Mouse (Mus musculus): Measurements from ENCODE around the gene Got2. TPM values are rescaled to one million over a fixed set of nuclear protein-coding genes. Genes with fewer than 3 reads are reported as not detected.
"Not testable (repeated sequence)": the region's sequence is repeated elsewhere in the genome, so short reads cannot be mapped to it uniquely, and the experiment has no call there.

Got2 gene
- polyA plus RNA-seq, 1 experiment from 2014 or later = 63.9 TPM

DNA sequence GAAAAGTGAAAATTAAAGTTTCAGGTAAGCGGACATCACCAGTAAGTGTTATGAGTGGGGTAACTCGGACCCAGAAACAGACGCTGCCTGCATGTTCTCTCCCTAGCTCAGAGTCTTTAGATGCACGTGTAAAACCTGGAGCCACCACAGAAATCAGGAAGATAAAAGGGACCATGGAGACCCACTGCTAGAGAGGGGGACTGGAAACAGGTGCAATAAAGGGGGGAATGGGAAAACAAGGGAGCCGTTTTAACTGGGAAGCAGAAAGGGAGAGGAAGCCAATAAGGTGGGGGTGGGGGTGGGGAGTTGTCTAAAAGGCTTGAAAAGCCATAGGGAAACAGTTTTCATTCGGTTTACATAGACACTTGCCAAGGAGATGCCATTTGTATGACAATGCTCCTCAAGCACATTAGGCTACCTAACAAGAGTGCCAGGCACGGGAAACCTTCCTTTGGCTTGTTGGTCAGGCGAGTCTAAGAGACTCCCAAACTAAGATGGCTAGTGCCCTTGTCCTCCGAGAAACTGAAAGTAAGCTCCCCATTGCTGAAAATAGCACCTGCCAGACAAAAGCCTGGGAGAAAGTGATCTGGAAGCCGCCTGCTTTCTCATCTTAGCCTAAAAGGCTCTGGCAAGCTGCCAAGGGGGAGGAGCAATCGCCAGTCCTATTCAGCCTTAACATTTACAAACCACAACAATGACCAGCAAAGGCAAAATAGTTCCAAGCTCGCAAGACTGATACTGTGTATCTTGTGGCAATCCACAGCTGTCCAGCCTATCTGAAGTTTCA is 10.0 kb downstream of the Got2 start:
- peak overlapping the region; percentile 30; the same call in 1 of the 2 replicates for H3K4me2 ChIP-seq (replicated peaks; ENCODE audit: low read depth, low read length)
- H3K36me3 ChIP-seq (ENCODE audit: insufficient read depth, low read length) = peaks cover 13% of the 10 kb centered on the region; the same call in 1 of the 2 replicates
- H3K4me3 ChIP-seq (ENCODE audit: low read depth, low read length) = no peak overlapping the region
- H3K4me1 ChIP-seq (ENCODE audit: insufficient read depth, low read depth, low read length) = no peaks in the 10 kb centered on the region; the same call in 1 of the 2 replicates
- H3K27ac ChIP-seq (ENCODE audit: low read length) = 0 out of 2 replicates have a peak overlapping the region, but pooled peaks have one; percentile 16
- WGBS = 51% methylated on average over 12 of the region's 12 CpGs
- no peaks in the 10 kb centered on the region for H3K9me3 ChIP-seq (ENCODE audit: low read length)
- no peak overlapping the region for H3K9ac ChIP-seq (replicated peaks; ENCODE audit: low read depth)
- no peaks in the 10 kb centered on the region for H3K27me3 ChIP-seq (replicated peaks; ENCODE audit: insufficient read depth, low read length)
- peak; percentile 21; the same call in 1 of the 2 replicates for ATAC-seq
- TF ChIP-seq EP300 (IDR thresholded peaks at IDR 0.05) (no peak), CTCF (IDR thresholded peaks at IDR 0.05) (no peak)
- peak; percentile 55 for DNase-seq (ENCODE audit: low spot score)

DNA sequence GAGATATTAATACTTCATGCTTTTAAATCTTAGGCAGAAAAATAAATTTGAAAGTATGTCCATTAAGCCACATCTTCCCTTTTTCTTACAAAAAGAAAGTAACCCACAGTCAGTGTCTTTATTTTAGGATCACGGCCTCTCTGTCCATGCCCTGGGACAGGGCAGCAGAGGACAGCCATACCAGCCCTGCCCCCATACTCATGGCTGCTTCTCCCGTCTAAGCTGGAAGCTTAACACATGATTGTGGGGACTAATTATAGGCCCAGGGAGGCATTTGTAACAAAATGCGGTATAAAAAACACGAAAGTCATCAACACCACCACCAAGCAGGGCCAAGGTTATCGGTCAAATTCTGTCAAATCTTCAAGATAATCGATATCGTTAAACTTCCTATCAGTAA is 13.1 kb downstream of the Got2 start:
- Histone ChIP-seq H3K4me1 (ENCODE audit: insufficient read depth, low read depth, low read length) (no peaks in the 10 kb centered on the region; the same call in 1 of the 2 replicates), H3K27me3 (replicated peaks; ENCODE audit: insufficient read depth, low read length) (no peaks in the 10 kb centered on the region), H3K9me3 (ENCODE audit: low read length) (no peaks in the 10 kb centered on the region), H3K27ac (ENCODE audit: low read length) (no peak overlapping the region), H3K4me3 (ENCODE audit: low read depth, low read length) (no peak overlapping the region), H3K4me2 (replicated peaks; ENCODE audit: low read depth, low read length) (no peak overlapping the region), H3K36me3 (ENCODE audit: insufficient read depth, low read length) (peaks cover 21% of the 10 kb centered on the region; the same call in 1 of the 2 replicates), H3K9ac (replicated peaks; ENCODE audit: low read depth) (no peak overlapping the region)
- DNase-seq (ENCODE audit: low spot score) (no peak), ATAC-seq (no peak)
- TF ChIP-seq CTCF (IDR thresholded peaks at IDR 0.05) = no peak
- no peak for TF ChIP-seq EP300 (IDR thresholded peaks at IDR 0.05)
- 96% methylated on average over 7 of the region's 7 CpGs for WGBS

DNA sequence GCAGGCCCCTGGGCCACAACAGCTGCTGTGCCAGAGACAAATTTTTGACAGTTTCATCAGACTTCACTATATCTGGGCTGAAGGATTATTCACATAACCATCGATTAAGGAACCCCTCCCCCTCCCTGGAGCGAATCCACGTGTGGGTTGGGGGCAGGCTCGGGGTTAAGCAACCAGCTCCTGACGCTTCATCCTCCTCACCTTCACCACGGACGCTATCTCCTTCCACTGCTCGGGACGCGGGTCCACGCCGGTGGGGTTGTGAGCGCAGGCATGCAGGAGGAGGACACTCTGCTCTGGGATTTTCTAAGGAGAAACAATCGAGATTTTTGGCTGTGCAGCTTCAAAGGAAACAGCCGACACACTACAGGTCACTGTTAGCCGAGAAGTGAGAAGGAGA is 16.7 kb downstream of the Got2 start:
- no peak for ATAC-seq
- WGBS = 87% methylated on average over 16 of the region's 16 CpGs
- Histone ChIP-seq H3K27me3 (replicated peaks; ENCODE audit: insufficient read depth, low read length) (no peaks in the 10 kb centered on the region), H3K4me2 (replicated peaks; ENCODE audit: low read depth, low read length) (no peak overlapping the region), H3K36me3 (ENCODE audit: insufficient read depth, low read length) (peaks cover 33% of the 10 kb centered on the region), H3K4me1 (ENCODE audit: insufficient read depth, low read depth, low read length) (no peaks in the 10 kb centered on the region), H3K4me3 (ENCODE audit: low read depth, low read length) (no peak overlapping the region), H3K27ac (ENCODE audit: low read length) (no peak overlapping the region), H3K9ac (replicated peaks; ENCODE audit: low read depth) (no peak overlapping the region), H3K9me3 (ENCODE audit: low read length) (no peaks in the 10 kb centered on the region)
- DNase-seq (ENCODE audit: low spot score) = no peak
- TF ChIP-seq CTCF (IDR thresholded peaks at IDR 0.05) (no peak), EP300 (IDR thresholded peaks at IDR 0.05) (no peak)

DNA sequence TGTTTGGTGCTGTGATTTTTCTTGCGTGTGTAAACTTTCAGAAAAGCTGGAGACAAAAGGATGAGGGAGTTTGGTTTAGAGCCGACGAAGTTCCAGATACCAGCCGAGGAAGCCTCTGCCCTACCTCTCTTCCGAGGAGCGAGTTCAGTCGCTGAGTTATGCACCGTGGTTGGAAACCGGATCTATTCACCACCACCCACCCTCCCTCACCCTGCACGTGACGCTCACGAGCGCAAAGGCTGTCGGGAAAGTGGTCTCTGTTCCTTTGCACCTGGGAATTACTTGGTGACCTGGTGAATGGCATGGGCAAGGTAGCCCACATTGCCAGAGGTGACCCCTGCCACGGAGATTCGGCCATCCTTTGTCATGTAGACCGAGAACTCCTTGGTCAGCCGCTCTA is 23.5 kb downstream of the Got2 start:
- WGBS = 96% methylated on average over 17 of the region's 18 CpGs
- peaks cover 12% of the 10 kb centered on the region for H3K36me3 ChIP-seq (ENCODE audit: insufficient read depth, low read length)
- H3K4me1 ChIP-seq (ENCODE audit: insufficient read depth, low read depth, low read length); H3K9me3 ChIP-seq (ENCODE audit: low read length); DNase-seq (ENCODE audit: low spot score); H3K9ac ChIP-seq (replicated peaks; ENCODE audit: low read depth); H3K27me3 ChIP-seq (replicated peaks; ENCODE audit: insufficient read depth, low read length); H3K27ac ChIP-seq (ENCODE audit: low read length); ATAC-seq; H3K4me2 ChIP-seq (replicated peaks; ENCODE audit: low read depth, low read length); H3K4me3 ChIP-seq (ENCODE audit: low read depth, low read length): not testable (repeated sequence)

DNA sequence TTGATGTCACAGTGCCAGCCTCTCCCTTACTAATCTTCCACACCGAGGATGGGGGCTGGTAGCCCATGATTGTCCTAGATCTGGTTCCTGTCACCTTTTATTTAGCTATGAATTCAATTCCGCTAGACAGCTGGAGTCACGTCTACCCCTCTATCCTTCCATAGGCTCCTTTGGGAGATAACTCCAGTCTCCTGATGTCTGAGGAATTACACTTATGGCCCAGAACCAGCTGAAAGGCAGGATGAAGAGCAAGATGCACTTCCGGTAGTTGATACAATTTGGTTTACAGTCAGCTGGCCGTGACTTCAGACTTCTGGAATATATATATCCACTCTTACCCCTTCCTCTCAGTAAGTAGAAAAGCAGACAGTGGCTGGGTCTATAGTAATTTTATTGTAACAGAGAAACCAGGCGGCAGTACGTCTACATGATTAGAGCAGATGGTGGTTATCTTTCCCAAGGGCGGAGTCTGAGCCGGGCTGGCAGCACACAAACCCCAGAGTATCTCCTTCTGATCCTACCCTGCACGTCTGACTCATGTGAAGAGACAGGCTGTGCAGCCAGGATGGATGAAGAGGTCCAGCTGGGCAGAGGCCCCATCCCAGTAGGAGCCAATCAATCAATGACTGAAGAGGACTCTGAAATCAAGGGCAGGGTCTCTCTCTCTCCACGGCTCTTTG is 24.4 kb downstream of the Got2 start:
- not testable (repeated sequence) for H3K9ac ChIP-seq (replicated peaks; ENCODE audit: low read depth); H3K4me1 ChIP-seq (ENCODE audit: insufficient read depth, low read depth, low read length); H3K36me3 ChIP-seq (ENCODE audit: insufficient read depth, low read length); ATAC-seq; H3K4me3 ChIP-seq (ENCODE audit: low read depth, low read length); H3K9me3 ChIP-seq (ENCODE audit: low read length); H3K4me2 ChIP-seq (replicated peaks; ENCODE audit: low read depth, low read length); H3K27me3 ChIP-seq (replicated peaks; ENCODE audit: insufficient read depth, low read length); DNase-seq (ENCODE audit: low spot score); H3K27ac ChIP-seq (ENCODE audit: low read length)
- 69% methylated on average over 10 of the region's 11 CpGs for WGBS

DNA sequence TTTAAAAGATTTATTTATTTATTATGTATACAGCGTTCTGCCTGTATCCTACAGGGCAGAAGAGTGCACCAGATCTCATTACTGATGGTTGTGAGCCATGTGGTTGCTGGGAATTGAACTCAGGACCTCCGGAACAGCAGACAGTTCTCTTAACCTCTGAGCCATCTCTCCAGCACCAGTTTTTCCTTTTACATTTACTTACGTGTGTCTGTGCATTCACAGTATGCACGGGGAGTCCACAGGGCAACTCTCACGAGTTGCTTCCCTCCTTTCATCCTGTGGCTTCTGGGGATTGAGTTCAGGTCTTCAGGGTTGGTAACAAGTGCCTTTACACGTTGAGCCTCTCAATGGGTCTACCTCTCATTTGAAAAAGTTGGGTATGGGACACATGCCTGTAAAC is 34.2 kb downstream of the Got2 start:
- H3K4me2 ChIP-seq (replicated peaks; ENCODE audit: low read depth, low read length) = no peak overlapping the region
- ATAC-seq (no peak), DNase-seq (ENCODE audit: low spot score) (no peak)
- H3K27ac ChIP-seq (ENCODE audit: low read length) = no peak overlapping the region
- H3K4me1 ChIP-seq (ENCODE audit: insufficient read depth, low read depth, low read length) = peaks cover 7% of the 10 kb centered on the region
- WGBS = 78% methylated on average over 6 of the region's 6 CpGs
- no peaks in the 10 kb centered on the region for H3K36me3 ChIP-seq (ENCODE audit: insufficient read depth, low read length)
- no peaks in the 10 kb centered on the region for H3K9me3 ChIP-seq (ENCODE audit: low read length)
- no peak for TF ChIP-seq CTCF (IDR thresholded peaks at IDR 0.05)
- TF ChIP-seq EP300 (IDR thresholded peaks at IDR 0.05) = no peak
- no peaks in the 10 kb centered on the region for H3K27me3 ChIP-seq (replicated peaks; ENCODE audit: insufficient read depth, low read length)
- no peak overlapping the region for H3K9ac ChIP-seq (replicated peaks; ENCODE audit: low read depth)
- no peak overlapping the region for H3K4me3 ChIP-seq (ENCODE audit: low read depth, low read length)

Data from lung, postnatal 0 days (tissue).